Mouse (Mus musculus): Measurements from ENCODE around the gene Comp.

Comp gene

DNA sequence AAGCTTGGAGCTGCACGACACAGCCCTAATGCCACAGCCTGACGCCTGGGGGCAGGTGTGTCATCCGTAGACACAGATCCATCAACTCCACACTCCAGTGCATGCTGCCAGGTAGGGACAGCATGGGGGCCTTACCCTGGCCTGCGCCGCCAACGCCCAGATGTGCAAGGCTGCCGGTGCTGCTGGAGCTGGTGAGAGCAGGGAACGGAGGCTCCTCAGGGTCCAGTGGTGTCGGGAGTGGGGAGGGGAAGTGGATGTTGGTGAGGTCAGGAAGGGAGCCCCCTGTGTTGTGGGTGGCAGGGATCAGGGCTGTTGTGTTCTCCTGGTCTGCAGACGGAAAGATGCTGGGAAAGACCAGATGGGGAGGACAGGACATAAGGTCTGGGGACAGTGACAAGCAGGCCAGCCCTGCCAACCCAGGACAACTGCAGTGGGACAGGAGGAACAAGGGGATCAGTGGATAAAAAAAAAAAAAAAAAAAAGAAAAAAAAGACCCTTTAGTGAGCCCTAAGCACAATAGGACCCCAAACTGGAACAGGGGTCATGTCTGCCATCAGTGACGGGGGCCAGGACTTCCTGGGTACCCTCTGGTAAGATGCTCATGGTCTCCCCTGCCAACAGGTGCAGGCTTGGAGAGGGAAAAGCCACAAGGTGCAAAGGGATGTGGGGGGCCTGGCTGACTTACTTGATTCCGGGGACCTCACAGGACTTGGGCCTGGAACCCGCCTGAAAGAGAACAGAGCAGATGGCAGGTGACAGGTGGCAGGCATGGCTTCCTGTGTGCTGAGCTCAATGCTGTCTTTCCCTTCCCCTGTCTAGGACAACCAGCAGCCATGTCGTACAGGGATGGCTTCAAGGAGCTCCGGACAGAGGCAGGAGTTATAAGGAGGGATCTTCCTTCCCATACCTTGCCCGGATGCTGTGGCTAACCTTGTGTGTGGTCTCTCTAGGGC is 24.5 kb downstream of the Comp start:
- no peak for DNase-seq (ENCODE audit: low read depth, low spot score)

DNA sequence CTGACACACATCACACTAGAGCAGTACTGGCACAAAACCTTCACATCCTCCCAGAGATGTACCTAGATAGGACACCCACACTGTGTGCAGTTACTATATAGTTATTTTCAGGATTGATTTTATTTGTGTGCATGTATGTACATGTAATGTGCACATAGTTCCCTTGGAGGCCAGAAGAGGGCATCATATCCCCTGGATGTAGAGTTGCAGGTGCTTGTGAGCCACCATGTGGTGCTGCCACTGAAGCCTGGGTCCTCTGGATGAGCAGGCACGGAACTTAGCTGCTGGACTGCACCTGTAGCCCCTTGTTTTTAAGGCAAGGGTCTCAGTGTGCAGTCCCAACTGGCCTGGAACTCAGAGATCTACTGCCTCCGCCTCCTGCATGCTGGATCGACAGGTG is 30.9 kb downstream of the Comp start:
- DNase-seq (ENCODE audit: low read depth, low spot score), result peak; percentile 38

DNA sequence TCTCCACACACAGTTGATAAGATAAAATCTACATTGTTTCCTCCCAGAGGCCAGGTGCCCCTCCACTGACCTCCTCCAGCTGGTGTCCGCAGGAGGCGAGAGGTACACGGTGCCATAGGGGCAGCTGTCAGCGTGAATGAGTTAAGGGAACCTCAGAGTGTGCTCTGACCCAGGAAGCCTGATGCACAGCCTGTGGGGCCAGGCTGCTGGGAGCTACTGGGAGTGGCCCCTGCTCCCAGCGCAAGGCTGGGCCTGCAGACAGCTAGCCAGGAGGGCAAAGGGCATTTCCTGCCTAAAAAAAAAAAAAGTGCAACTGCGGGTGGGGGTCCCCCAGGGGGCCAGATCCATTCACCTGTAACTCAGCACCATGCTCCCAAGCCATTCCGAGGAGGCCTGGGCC is 31.8 kb downstream of the Comp start:
- no peak for DNase-seq (ENCODE audit: low read depth, low spot score)

DNA sequence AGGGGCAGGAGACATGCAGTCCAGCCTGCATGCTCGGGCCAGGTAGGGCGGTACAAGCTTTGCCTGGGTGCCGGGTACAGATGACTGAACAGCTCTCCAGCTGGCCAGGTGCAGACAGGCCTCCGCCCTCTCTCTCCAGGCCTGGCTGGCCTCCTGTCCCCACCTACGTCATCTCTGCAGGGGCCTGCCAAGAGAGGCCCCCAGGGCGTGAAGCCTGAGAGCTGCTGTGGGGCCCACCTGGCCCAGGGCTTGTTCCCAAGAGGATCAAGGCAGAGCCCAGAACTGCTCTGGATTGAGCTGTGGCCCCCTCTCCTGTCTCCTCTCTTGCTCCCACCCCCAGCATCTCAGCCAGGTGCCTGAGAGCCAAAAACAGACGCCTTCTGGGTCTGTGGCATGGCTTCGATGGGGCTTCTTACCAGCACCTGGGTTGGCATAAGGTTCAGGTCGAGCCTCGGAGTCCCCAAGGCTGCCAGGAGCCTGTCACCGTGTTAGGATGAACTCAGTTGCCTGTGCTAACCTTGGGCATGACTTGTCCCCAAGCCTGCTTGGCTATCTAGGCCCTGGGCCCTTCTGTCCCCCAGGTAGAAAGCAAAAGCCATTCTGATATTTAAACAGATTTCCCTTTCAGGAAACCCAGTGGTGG is 33.2 kb downstream of the Comp start:
- peak; percentile 45 for DNase-seq (ENCODE audit: low read depth, low spot score)

DNA sequence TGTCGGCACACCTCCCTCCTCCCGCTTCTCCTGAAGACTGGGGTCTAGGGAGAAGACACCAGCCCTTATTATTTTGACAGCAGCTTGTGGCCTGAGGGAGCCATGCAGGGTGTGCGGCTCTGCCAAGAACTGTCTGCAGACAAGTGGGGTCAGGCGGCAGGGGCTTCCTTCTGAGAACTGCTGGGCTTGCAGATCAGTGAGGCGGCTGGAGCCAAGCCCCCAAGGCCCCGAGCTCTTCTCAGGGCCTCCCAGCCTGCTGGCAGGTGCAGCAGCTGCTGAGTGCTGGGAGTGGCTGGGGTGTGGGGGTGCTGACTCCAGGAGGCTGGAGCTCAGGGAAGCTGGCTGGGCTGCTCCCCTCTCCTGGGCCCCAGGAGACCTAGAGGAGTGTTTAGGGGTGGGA is 34.9 kb downstream of the Comp start:
- DNase-seq (ENCODE audit: low read depth, low spot score), result no peak

DNA sequence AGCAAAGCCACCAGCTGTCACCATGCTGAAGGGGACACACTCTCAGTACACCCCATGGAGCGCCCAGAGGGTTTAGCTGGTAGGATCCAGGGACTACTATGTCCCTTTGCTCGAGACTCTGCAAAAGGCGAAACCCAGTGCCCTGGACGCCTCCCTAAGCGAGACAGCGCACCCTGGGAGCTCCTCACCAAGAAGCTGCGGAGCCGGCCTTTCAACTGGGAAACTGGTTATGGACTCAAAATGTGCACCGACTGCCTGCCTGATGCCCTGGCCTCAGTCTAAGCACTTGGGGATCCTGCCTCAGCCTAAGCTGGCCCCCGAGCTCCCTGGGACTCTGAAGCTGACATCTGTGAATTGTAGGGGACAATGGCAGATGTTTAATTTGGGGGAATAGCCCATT is 35.7 kb downstream of the Comp start:
- no peak for DNase-seq (ENCODE audit: low read depth, low spot score)

DNA sequence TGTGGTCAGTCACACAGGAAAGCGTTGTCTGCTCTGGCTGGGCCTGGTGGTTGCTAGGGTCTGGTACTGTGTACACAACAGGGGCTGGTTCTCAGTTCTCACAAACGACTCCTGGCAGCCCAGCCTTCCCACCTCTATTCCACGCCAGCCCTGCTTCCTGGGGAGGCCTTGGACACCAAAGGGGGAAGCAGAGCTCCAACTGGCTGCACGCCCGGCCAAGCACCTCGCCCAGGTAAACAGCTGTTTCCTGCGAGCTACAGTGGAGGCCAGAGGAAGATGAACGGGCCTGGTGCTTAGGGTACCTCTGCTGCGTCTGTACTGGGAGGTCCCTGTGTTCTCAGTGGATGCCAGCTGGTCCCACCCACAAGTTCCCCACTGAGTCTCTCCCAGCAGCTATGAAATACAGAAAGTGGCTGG is 36.1 kb downstream of the Comp start:
- DNase-seq (ENCODE audit: low read depth, low spot score), result no peak

DNA sequence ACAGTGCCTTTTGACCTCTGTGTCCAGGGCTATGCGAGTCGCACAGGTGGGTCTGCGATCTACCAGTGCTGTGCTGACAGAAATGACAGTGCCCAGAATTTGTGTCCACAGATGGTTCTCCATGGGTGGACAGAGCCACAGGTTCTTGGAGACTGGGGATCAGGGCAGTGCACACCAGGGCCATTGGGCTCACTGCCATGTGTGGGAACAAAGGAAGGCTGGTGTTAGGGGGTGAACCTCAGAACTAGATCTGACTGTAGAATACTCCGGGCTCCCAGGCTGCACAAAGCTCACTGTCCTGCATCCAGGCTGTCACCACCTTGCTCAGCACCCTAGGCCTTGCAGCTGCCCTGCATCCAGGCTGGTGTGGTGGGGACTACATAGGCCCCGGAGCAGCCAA is 36.9 kb downstream of the Comp start:
- no peak for DNase-seq (ENCODE audit: low read depth, low spot score)

DNA sequence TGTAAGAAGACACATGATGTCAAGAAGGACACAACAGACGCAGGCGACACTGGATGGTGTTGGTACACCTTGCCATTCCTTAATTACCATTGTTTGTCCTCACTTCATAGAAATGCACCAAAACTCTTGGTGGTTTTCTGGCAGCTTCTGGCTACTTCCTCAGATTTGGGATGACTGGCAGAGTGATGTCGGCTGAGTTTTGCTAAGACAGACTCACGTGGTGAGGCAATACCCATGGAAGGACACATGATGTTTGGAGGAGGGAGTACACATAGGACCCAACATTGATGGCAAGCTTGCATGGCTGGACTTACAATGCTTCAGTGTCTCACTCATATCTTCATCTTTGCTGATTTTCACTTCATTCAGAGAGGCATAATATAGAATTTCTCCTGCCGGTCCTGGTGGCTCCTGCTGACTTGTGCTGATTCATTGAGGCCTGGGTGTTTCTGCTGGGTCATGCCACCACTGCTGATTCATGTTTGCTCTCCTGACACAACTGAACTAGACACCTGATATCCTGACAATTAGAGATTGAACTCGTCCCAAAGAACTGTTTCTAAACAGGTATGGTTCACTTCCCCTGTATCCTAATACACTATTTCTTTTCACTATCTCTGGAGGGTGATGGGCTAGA is 41.1 kb downstream of the Comp start:
- DNase-seq (ENCODE audit: low read depth, low spot score), result no peak

DNA sequence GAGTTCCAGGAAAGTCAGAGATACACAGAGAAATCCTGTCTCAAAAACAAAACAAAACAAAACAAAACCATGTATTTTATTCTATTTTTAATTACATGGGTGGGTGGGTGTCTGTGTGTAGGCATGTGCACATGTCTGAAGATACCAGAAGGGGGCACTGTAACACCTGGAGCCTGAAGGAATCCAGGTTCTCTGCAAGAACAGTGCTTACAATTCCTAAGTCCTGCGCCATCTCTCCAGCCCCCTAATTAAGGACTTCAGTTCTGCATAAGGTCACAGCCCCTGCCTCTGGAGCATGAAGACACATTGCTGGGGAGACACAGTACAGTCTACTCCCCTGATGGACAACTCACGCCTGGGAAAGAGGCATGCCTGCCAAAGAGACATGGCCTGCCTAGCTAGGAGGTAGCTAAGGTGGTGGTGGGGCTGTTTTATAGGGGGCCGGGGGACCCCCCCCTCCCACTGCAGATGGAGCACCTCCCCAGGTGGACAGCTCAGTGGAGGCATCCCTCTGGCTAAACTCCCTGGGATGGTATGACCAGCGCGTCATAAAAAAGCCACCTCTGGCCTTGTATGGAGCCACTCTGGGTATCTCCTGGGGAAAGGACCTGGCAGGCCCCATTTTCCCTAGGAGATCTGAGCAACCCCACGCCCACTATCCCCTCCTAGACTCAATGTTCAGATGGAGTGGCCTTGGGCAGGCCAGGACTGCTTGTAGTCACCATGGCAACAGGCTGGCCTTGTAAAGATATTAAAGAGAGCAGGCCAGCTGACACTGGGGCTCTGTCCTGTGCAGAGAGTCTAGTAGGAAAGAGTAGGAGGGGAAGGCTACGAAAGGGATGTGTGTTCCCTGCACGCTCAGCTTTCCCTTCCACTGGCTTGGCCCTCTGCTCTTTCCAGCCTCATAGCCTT is 42.4 kb downstream of the Comp start:
- peak; percentile 61 for DNase-seq (ENCODE audit: low read depth, low spot score)

DNA sequence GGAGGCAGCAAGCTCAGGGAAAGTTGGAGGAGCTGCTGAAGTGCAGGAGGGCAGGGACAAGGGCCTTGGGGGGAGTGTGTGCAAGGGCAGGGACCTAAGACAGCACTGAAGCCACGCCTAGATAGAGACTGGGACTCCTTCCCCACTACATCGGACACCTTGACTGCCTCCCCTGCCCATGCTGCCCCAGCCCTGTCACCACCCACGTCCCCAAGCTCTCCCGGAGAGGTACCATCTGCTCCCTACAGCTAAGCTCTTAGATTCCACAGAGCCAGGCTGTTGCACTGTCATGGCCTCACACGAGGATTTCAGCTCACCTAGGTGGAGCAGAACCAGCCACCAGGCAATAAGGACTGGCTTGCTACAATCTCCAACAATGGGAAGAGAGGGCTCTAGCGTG is 43.6 kb downstream of the Comp start:
- DNase-seq (ENCODE audit: low read depth, low spot score), result no peak

DNA sequence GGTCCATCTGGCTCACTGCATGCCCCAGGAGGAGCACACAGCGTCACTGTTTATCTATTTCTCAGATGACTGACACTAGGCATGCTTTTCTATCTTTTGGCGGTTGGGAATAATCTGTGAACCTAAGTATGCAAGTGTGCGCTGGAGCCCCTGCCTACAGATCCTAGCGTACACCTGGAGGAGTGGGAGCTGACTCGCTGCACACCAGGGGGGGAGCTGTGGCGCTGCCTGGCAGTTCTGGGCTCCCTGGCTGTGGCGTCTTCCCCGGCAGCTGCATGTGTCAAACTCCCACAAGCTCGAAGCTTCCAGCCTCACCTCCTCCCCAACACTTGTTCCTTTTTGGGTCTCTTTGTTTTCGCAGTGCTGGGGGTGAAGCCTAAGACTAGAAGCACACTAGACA is 44.6 kb downstream of the Comp start:
- DNase-seq (ENCODE audit: low read depth, low spot score), result no peak

DNA sequence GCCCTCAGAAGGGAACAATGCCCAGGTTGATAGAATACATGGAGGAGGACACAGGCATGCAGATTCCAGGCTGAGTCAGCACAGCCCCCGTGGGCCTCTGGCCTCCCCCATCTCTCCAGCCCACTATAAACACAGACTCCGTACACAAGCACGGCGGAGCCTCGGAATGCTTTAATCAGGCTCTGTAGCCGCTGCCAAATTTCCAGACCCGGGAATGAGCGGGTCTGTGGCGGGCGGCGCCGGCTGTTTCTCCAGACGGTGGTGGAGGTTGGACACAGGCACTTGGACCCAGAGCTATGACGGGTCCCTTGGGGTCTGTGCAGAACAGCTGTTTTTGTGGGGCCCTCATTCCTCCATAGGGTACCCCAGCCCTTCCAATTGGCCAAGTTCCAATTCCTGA is 45.6 kb downstream of the Comp start:
- DNase-seq (ENCODE audit: low read depth, low spot score), result no peak

DNA sequence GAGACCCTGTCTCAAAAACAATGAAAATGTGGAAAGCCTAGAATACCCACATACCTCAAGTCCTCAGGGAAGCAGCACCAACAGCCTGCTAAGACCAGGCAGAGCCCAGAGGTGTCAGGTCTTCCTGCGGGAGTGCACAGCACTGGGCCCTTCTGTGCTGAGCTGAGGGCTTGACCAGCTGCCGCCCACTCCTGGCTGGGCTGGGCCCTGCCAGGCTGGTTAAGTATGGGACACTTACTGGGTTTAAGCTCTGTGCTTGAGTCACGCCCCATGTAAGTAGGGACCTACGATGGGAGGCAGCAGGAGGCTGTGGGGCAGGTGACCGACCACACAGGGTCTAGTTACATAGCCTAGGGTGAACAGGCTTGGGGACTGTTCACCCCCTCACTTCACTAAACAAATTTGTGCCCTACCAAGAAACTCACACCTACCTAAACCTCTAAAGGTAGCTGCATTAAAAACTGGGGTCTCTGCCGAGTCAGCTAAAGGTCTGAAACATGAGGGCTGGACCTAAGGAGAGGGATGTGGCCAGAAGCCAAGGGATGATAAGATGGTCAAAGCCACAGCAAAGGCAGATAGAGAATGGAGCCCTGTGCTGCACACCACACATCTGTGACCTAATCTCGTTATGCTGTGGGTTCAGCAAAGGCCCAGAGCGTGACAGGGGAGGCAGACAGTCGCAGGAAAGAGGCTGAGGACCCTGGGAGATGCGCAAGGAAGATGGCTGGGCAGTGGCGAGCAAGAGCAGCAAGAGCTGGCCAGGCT is 46.7 kb downstream of the Comp start:
- DNase-seq (ENCODE audit: low read depth, low spot score), result no peak

DNA sequence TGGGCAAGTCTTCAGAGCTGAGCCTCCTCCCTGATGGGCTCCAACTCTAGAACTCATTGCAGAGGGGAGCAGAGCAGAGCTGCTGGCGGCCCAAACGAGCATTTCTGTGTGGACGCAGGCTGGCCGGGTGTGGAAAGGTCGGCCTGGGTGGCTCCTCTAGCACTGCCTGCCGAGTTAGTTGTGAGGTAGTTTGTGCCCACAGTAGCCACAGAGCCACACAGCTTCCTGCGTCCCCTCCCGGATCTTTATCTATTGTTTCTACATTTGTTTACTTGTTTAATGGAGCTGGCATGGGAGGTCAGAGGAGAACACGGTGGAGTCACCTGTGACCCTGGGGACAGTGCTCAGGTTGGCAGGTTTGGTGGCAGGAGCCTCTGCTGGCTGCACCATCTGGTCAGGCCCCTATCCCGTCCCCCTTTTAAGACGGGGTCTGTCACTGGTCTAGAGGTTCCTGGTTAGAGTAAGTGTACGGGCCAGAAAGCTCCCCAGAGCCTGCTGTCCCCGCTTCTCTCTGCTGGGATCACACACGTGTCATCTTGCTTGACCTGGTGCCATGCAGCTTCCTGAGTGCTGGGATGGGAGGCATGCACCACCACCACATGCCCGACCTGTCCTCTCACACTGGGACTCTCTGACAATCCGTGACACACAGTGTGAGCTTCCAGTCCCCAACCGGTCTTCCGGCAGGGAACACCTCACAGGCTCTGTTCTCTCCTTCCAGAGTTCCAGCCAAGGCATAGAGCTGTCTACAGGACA is 48.2 kb downstream of the Comp start:
- no peak for DNase-seq (ENCODE audit: low read depth, low spot score)

DNA sequence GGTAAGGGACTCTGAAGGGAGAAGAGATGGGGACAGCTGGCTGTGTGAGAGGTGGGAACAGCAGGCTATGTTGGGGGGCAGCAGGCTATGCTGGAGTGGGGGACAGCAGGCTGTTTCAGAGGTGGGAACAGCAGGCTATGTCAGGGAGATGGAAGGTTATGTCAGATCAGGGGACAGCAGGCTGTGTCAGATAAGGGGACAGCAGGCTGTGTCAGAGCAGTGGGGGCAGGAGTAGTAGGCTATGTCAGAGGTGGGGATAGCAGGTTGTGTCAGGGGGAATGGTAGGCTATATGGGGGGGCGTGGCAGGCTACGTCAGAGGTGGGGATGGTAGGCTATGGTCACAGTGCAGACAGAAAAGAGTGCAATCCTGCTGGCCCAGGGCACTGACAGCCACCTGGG is 49.4 kb downstream of the Comp start:
- no peak for DNase-seq (ENCODE audit: low read depth, low spot score)

DNA sequence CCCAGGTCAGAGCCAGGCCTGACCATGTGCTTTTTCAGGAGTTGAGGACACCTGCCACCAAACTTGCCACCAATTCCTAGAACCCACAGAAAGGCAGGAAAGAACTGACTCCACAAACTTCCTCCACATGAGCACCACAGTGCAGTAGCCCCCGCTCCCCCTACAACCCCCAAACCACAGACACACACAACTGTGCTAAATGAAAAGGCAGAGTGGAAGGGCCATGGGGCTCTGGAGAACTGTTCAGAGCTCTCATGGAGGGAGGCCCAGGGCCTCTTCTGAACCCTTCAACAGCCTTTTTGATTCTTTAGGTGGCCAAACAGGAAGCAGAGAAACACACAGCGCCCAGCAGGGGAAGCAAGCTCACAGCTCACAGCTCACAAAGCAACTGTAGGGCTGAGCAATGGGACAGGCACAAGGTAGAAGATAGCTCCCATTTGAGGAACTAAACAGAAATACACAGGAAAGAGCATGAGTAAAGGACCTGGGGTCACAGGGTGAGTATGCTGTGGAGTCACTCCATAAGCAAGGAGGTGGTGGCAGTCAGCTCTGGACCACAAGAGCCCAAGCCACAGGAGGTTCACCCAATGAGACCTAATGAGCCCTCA is 53.0 kb downstream of the Comp start:
- peak; percentile 53 for DNase-seq (ENCODE audit: low read depth, low spot score)

DNA sequence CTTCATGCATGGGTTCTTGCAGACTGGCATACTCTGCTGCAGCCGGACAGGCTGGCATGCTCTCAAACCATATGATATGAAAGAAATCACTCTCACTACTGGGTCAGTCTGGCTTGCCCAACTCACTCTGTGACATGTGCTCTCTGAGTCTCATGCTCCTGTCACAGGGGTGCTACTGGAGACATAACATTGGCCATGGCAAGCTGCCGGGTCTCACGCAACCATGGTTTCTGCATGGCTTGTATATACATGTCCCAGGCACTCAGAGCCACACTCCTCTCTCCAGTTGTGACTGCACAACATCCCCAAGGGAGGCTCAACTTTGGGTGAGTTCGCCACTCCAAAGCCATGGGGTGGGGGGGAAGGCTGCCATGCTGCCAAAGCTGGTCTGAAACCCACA is 57.9 kb downstream of the Comp start:
- DNase-seq (ENCODE audit: low read depth, low spot score), result no peak
